Mouse (Mus musculus): ENCODE measurements around the gene Lrrc4c. TPM values are rescaled to one million over a fixed set of nuclear protein-coding genes. Genes with fewer than 3 reads are reported as not detected.

Lrrc4c gene
- polyA plus RNA-seq, 1 experiment from 2014 or later = 1.8 TPM

DNA sequence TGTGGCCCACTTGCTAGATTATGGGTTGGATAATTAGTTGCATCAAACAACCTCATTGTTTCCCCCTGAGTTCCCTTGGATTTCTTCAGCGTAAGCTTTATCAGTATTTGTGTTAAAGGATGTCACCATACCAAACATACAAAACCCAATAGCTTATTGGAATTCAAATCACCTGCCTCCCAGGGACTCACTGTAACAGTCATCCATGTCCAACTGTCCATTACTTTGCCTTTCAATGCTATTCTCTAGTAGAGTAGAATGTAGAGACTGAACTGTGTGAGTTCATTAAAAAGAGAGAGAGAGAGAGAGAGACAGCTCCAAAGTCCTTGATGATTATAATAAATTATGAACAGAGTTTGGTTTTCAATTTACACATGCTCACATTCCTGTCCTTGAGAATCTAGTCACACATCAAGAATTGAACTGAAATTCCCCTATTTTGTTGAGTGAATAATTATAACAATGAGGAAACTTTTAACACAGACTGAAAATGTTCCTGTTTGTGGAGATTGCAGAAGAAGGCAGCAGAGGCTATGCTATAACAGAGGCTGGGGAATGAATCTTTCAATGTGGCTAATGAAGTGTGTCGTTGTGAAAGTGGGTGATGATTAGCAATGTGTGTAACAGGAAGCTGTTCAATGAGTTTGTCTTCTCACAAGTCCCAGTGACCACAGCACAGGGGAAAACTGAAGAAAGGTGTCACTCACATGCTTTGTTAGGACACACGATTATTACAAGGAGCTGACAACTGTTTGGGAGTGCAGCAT is 181.3 kb downstream of the Lrrc4c start:
- H3K4me1 ChIP-seq (ENCODE audit: control insufficient read depth, insufficient read depth, low read length) = no peaks in the 10 kb centered on the region
- no peaks in the 10 kb centered on the region for H3K36me3 ChIP-seq (ENCODE audit: control insufficient read depth, insufficient read depth, low read length)
- no peak for ATAC-seq
- H3K4me3 ChIP-seq (ENCODE audit: low read length) = no peak overlapping the region
- no peak overlapping the region for H3K4me2 ChIP-seq (ENCODE audit: low read depth, low read length)
- 76% methylated on average over 3 of the region's 3 CpGs for WGBS
- H3K27ac ChIP-seq (ENCODE audit: low read length) = no peak overlapping the region
- H3K9me3 ChIP-seq (ENCODE audit: control insufficient read depth, low read length) = no peaks in the 10 kb centered on the region
- H3K27me3 ChIP-seq (replicated peaks; ENCODE audit: control insufficient read depth, insufficient read depth, low read length) = no peaks in the 10 kb centered on the region
- H3K9ac ChIP-seq (ENCODE audit: low read depth, low read length) = no peak overlapping the region

DNA sequence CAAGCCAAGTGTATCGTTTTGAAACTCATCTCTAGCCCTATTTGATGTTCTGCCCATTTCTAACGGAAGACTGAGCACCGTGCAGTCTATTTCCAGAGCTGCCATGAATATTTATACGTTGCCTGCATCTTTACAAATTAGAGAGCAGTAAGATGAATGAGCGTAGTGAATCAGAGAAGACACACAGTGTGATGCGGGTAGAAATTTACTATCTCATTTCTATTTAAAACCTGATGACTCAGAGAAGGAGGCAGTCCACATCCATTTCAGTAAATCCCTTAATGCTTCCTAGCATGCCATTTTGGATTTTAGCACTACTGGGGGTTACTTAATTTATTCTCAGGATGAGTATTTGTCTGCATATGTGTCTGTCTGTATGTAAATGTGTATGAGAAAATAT is 186.2 kb downstream of the Lrrc4c start:
- Histone ChIP-seq H3K9me3 (ENCODE audit: control insufficient read depth, low read length) (no peaks in the 10 kb centered on the region), H3K9ac (ENCODE audit: low read depth, low read length) (no peak overlapping the region), H3K4me2 (ENCODE audit: low read depth, low read length) (no peak overlapping the region), H3K27ac (ENCODE audit: low read length) (no peak overlapping the region), H3K4me1 (ENCODE audit: control insufficient read depth, insufficient read depth, low read length) (no peaks in the 10 kb centered on the region), H3K4me3 (ENCODE audit: low read length) (no peak overlapping the region), H3K27me3 (replicated peaks; ENCODE audit: control insufficient read depth, insufficient read depth, low read length) (no peaks in the 10 kb centered on the region), H3K36me3 (ENCODE audit: control insufficient read depth, insufficient read depth, low read length) (no peaks in the 10 kb centered on the region)
- 74% methylated on average over 6 of the region's 6 CpGs for WGBS
- no peak for ATAC-seq

DNA sequence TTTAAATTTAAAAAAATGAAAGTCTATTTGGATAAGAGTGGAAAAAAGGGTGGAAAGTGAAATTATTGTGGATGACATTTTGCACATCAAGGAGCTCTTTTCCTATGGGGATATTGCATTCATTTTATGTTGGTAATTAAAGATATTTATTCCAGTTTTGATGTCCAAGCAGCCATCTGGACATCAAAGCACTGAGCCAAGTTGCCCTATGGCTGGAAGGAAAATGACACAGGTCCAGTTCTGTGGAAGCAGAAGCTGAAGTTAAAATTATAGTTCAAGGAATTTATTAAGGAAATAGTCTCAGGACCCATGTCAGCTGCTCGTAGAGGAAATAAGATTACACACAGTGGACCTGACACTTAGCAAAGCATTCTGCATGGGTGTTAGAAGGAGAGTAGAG is 187.7 kb downstream of the Lrrc4c start:
- Histone ChIP-seq H3K27ac (ENCODE audit: low read length) (no peak overlapping the region), H3K9me3 (ENCODE audit: control insufficient read depth, low read length) (no peaks in the 10 kb centered on the region), H3K27me3 (replicated peaks; ENCODE audit: control insufficient read depth, insufficient read depth, low read length) (no peaks in the 10 kb centered on the region), H3K9ac (ENCODE audit: low read depth, low read length) (no peak overlapping the region), H3K4me3 (ENCODE audit: low read length) (no peak overlapping the region), H3K4me1 (ENCODE audit: control insufficient read depth, insufficient read depth, low read length) (no peaks in the 10 kb centered on the region), H3K4me2 (ENCODE audit: low read depth, low read length) (no peak overlapping the region), H3K36me3 (ENCODE audit: control insufficient read depth, insufficient read depth, low read length) (no peaks in the 10 kb centered on the region)
- WGBS = 74% methylated on average over 1 of the region's 1 CpGs
- no peak for ATAC-seq

DNA sequence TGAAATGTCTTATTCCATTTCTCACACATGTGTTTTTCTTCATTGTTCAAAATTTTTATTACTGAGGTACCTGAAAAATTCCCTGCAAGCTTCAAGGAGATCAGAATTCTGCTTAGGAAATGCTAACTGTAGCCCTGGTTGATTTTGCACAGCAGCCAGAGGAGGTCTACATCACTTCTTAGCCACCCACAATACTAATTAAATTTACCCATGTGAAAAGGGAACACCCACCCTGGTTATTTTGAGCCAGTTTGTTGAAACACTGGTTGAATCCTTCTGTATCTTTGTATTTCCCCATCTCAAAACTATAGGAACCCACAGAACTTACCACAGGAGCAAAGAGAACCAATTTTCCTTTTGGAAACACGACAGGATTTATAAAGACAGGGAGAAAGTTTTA is 191.0 kb downstream of the Lrrc4c start:
- ATAC-seq = no peak
- H3K9ac ChIP-seq (ENCODE audit: low read depth, low read length) = no peak overlapping the region
- H3K9me3 ChIP-seq (ENCODE audit: control insufficient read depth, low read length) = no peaks in the 10 kb centered on the region
- H3K4me3 ChIP-seq (ENCODE audit: low read length) = no peak overlapping the region
- WGBS = 37% methylated on average over 1 of the region's 1 CpGs
- H3K4me2 ChIP-seq (ENCODE audit: low read depth, low read length) = no peak overlapping the region
- H3K4me1 ChIP-seq (ENCODE audit: control insufficient read depth, insufficient read depth, low read length) = no peaks in the 10 kb centered on the region
- H3K27ac ChIP-seq (ENCODE audit: low read length) = no peak overlapping the region
- no peaks in the 10 kb centered on the region for H3K36me3 ChIP-seq (ENCODE audit: control insufficient read depth, insufficient read depth, low read length)
- H3K27me3 ChIP-seq (replicated peaks; ENCODE audit: control insufficient read depth, insufficient read depth, low read length) = no peaks in the 10 kb centered on the region

DNA sequence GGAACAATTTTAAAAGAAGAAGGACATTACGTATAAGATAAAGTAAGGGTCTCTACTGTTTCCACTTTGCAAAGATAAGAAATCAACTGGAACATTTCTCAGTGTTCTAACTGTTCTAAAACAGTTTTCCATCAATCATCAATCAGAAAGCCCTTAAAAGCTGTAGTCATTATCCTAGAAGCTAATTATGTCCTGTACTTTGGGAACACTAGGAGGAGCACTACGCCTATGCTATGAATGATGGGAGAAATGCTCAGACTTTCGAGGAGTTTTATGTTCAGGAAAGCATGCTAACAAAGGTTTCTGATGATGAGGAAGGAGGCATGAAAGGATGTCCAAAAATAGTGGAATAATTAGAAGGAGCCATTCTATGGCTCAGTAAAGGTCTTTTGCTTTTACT is 219.5 kb downstream of the Lrrc4c start:
- no peaks in the 10 kb centered on the region for H3K4me1 ChIP-seq (ENCODE audit: control insufficient read depth, insufficient read depth, low read length)
- no peak for ATAC-seq
- no peaks in the 10 kb centered on the region for H3K36me3 ChIP-seq (ENCODE audit: control insufficient read depth, insufficient read depth, low read length)
- H3K9me3 ChIP-seq (ENCODE audit: control insufficient read depth, low read length) = no peaks in the 10 kb centered on the region
- H3K27ac ChIP-seq (ENCODE audit: low read length) = no peak overlapping the region
- no peak overlapping the region for H3K4me2 ChIP-seq (ENCODE audit: low read depth, low read length)
- no peak overlapping the region for H3K4me3 ChIP-seq (ENCODE audit: low read length)
- H3K27me3 ChIP-seq (replicated peaks; ENCODE audit: control insufficient read depth, insufficient read depth, low read length) = no peaks in the 10 kb centered on the region
- WGBS = 85% methylated on average over 3 of the region's 3 CpGs
- no peak overlapping the region for H3K9ac ChIP-seq (ENCODE audit: low read depth, low read length)

DNA sequence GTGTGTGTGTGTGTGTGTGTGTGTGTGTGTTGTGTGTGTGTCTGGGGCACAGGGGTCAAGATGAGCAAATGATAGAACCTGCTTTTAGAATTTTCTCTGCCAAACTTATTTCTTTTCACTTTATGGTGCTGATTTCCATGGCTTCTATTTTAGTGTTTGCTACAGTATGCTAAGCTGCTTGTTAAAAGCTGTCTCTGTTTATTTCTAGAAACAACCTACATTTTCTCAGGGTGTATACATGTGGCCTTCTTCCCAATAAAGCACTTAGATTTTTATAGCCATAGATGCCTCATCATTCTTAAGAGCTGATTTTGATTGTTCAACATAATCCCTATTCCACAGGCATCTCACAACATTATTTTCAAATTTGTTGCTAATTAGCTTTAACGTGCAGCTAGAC is 229.2 kb downstream of the Lrrc4c start:
- Histone ChIP-seq H3K27ac (ENCODE audit: low read length) (no peak overlapping the region), H3K27me3 (replicated peaks; ENCODE audit: control insufficient read depth, insufficient read depth, low read length) (no peaks in the 10 kb centered on the region), H3K4me2 (ENCODE audit: low read depth, low read length) (no peak overlapping the region), H3K36me3 (ENCODE audit: control insufficient read depth, insufficient read depth, low read length) (no peaks in the 10 kb centered on the region), H3K4me3 (ENCODE audit: low read length) (no peak overlapping the region), H3K9me3 (ENCODE audit: control insufficient read depth, low read length) (no peaks in the 10 kb centered on the region), H3K4me1 (ENCODE audit: control insufficient read depth, insufficient read depth, low read length) (no peaks in the 10 kb centered on the region), H3K9ac (ENCODE audit: low read depth, low read length) (no peak overlapping the region)
- no peak for ATAC-seq
- 84% methylated on average over 1 of the region's 1 CpGs for WGBS

DNA sequence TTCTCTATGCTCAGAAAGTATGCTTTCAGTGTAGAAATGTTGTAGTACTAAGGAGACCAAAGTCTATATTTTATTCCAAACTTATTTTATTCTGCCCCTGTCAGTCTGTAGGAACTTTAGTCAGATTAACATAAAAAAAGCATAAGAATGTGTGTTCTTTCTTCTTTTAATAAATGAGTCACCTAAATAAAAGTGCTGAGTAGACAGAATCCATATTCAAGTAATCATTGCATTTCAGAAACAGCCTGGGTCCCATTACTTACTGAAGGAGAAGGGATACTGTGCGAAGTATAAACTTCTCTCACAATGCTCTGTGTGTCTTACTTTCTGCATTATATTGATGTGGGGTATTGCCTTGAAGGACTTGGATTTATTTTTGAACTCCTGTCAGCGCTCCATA is 255.8 kb downstream of the Lrrc4c start:
- H3K9me3 ChIP-seq (ENCODE audit: control insufficient read depth, low read length) = no peaks in the 10 kb centered on the region
- H3K4me1 ChIP-seq (ENCODE audit: control insufficient read depth, insufficient read depth, low read length) = no peaks in the 10 kb centered on the region
- no peaks in the 10 kb centered on the region for H3K36me3 ChIP-seq (ENCODE audit: control insufficient read depth, insufficient read depth, low read length)
- no peak overlapping the region for H3K9ac ChIP-seq (ENCODE audit: low read depth, low read length)
- H3K27me3 ChIP-seq (replicated peaks; ENCODE audit: control insufficient read depth, insufficient read depth, low read length) = no peaks in the 10 kb centered on the region
- no peak overlapping the region for H3K4me2 ChIP-seq (ENCODE audit: low read depth, low read length)
- no peak for ATAC-seq
- no peak overlapping the region for H3K4me3 ChIP-seq (ENCODE audit: low read length)
- H3K27ac ChIP-seq (ENCODE audit: low read length) = no peak overlapping the region
- 89% methylated on average over 2 of the region's 2 CpGs for WGBS

DNA sequence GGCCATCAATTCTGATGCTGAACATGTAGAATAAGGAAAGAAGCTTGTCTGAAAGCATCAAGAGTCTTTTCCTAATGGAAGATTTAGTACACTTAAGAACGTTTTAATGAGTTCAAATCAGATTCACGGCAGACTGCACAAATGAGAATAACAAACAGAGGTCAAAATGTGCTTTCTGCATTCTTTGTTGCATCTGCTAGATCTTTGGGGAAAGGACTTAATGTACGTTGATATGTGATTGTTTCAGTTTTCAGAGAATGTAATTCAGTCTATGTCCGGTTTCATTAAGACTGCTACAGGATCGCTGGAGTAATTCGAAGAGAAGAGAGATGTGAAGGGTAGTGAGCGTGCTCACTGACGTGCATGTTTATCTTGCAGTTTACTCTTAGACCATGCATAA is 259.7 kb downstream of the Lrrc4c start:
- H3K27me3 ChIP-seq (replicated peaks; ENCODE audit: control insufficient read depth, insufficient read depth, low read length) = no peaks in the 10 kb centered on the region
- no peak for ATAC-seq
- H3K9me3 ChIP-seq (ENCODE audit: control insufficient read depth, low read length) = no peaks in the 10 kb centered on the region
- H3K36me3 ChIP-seq (ENCODE audit: control insufficient read depth, insufficient read depth, low read length) = no peaks in the 10 kb centered on the region
- no peak overlapping the region for H3K4me3 ChIP-seq (ENCODE audit: low read length)
- H3K9ac ChIP-seq (ENCODE audit: low read depth, low read length) = no peak overlapping the region
- no peak overlapping the region for H3K4me2 ChIP-seq (ENCODE audit: low read depth, low read length)
- no peaks in the 10 kb centered on the region for H3K4me1 ChIP-seq (ENCODE audit: control insufficient read depth, insufficient read depth, low read length)
- WGBS = 83% methylated on average over 8 of the region's 8 CpGs
- H3K27ac ChIP-seq (ENCODE audit: low read length) = no peak overlapping the region

DNA sequence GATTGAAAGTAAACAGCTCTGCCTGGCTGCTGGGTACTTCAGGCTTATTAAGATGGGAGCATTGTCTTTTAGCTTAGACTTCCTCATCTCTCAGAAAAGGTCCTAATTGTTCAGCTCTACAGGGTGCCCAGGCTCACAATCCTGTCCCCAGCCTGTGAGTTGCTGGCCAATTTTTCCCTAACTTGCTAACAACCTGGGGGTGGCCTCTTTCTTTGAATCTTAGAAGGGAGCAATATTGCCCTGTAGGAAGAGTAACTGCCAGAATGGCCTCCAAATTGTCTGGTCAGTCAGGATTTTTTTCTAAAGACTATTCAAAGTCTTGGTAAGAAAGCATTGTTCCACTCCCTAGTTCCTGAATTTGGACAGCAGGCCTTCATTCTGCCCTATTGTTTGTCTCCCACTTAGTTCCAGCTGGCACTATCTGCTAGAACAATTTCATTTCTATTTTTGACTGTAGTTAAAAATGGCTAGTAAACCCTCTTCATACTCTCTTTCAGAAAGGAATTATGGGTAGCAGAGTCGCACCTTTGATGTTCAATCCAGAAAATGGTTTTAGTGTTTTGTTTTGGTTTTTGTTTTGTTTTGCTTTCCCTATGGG is 262.3 kb downstream of the Lrrc4c start:
- WGBS = 90% methylated on average over 1 of the region's 1 CpGs
- Histone ChIP-seq H3K27me3 (replicated peaks; ENCODE audit: control insufficient read depth, insufficient read depth, low read length) (no peaks in the 10 kb centered on the region), H3K9ac (ENCODE audit: low read depth, low read length) (no peak overlapping the region), H3K36me3 (ENCODE audit: control insufficient read depth, insufficient read depth, low read length) (no peaks in the 10 kb centered on the region), H3K4me1 (ENCODE audit: control insufficient read depth, insufficient read depth, low read length) (no peaks in the 10 kb centered on the region), H3K4me2 (ENCODE audit: low read depth, low read length) (no peak overlapping the region), H3K4me3 (ENCODE audit: low read length) (no peak overlapping the region), H3K9me3 (ENCODE audit: control insufficient read depth, low read length) (no peaks in the 10 kb centered on the region), H3K27ac (ENCODE audit: low read length) (no peak overlapping the region)
- no peak for ATAC-seq

DNA sequence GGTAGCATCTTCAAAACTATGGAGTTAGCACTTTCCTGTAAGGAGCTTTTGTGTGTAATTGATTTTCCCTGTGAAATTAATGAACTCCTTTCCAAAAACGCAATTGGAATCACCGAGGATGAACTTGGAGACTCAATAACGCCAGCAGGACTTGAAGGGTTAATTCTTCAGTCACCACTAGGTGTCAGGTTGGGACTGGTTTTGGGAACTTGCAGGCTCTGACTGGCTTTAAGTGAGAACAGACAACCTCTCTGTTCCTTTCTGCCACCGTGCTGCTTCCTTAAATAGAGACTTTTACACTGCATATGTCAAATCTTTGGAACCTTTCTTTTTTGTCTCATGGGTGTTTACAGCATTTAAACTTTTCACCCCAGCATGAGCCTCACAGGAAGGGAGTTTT is 267.7 kb downstream of the Lrrc4c start:
- Histone ChIP-seq H3K4me1 (ENCODE audit: control insufficient read depth, insufficient read depth, low read length) (no peaks in the 10 kb centered on the region), H3K27ac (ENCODE audit: low read length) (no peak overlapping the region), H3K4me2 (ENCODE audit: low read depth, low read length) (no peak overlapping the region), H3K9ac (ENCODE audit: low read depth, low read length) (no peak overlapping the region), H3K36me3 (ENCODE audit: control insufficient read depth, insufficient read depth, low read length) (no peaks in the 10 kb centered on the region), H3K9me3 (ENCODE audit: control insufficient read depth, low read length) (no peaks in the 10 kb centered on the region), H3K27me3 (replicated peaks; ENCODE audit: control insufficient read depth, insufficient read depth, low read length) (no peaks in the 10 kb centered on the region), H3K4me3 (ENCODE audit: low read length) (no peak overlapping the region)
- ATAC-seq = peak; percentile 42; the same call in 1 of the 2 replicates
- 3% methylated on average over 4 of the region's 4 CpGs for whole genome bisulfite sequencing

All from intestine, embryonic 16.5 days (tissue).